In the genomic region with DNA sequence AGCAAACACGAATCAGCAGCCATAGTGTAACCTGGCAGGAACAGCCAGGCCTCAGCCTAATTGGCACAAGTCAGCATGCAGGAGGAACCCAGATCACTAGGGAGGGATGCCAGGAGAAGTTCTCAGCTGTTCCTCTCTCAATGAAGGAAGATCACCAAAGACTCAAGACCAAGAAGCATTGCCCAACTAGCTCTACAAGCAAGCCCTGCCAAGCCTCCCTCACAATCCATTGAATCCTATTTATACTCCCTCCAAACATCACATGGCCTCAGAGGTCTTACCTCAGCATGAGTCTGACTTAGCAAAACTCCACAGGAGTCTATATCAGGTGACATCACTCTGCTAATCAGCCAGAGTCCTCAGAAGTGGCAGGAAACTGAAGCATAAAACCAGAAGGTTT, we compare ENCODE assay signal across 19 mouse cellular contexts.
"Had no signal": no experiment of that assay in that cellular context is flagged by ENCODE, and none has a peak within 500 bp of the region (broad histone marks: within the 10 kb centered on the region; RNA-seq: fewer than 3 reads in every experiment).

No protein-coding gene starts in this region.

- H3K9me3 ChIP-seq: lung, embryonic 15.5 days; midbrain, embryonic 12.5 days; neural tube, embryonic 13.5 days; neural tube, embryonic 15.5 days had no signal

- H3K27ac ChIP-seq: lung, embryonic 15.5 days; macrophage; midbrain, embryonic 12.5 days; neural tube, embryonic 13.5 days; neural tube, embryonic 15.5 days had no signal

- DNase-seq: liver, postnatal 0 days; lung, adult 2 months; lung, postnatal 14 days; lung, postnatal 36 days; midbrain, embryonic 14.5 days; right cerebral cortex, postnatal 14 days; spleen, adult 18-20 months; thymus, adult 18-20 months; thymus, postnatal 14 days; thymus, postnatal 36 days had no signal

- ATAC-seq: liver, postnatal 0 days; lung, postnatal 0 days; midbrain, embryonic 16.5 days had no signal

- H3K4me1 ChIP-seq: lung, embryonic 15.5 days; megakaryocyte, embryonic 14.5 days; midbrain, embryonic 12.5 days; neural tube, embryonic 13.5 days; neural tube, embryonic 15.5 days had no signal

- H3K4me3 ChIP-seq: lung, embryonic 15.5 days; megakaryocyte, embryonic 14.5 days; midbrain, embryonic 12.5 days; myocyte; neural tube, embryonic 13.5 days; neural tube, embryonic 15.5 days had no signal

- H3K27me3 ChIP-seq: lung, embryonic 15.5 days; megakaryocyte, embryonic 14.5 days; midbrain, embryonic 12.5 days; neural tube, embryonic 13.5 days; neural tube, embryonic 15.5 days had no signal

- H3K36me3 ChIP-seq: lung, embryonic 15.5 days; midbrain, embryonic 12.5 days; neural tube, embryonic 13.5 days; neural tube, embryonic 15.5 days had no signal
